Mouse (Mus musculus): ENCODE measurements around the gene Olfr372. TPM values are rescaled to one million over a fixed set of nuclear protein-coding genes. Genes with fewer than 3 reads are reported as not detected.

The Olfr372 gene
- total RNA-seq, 2 experiments from 2014 or later, result not detected

DNA sequence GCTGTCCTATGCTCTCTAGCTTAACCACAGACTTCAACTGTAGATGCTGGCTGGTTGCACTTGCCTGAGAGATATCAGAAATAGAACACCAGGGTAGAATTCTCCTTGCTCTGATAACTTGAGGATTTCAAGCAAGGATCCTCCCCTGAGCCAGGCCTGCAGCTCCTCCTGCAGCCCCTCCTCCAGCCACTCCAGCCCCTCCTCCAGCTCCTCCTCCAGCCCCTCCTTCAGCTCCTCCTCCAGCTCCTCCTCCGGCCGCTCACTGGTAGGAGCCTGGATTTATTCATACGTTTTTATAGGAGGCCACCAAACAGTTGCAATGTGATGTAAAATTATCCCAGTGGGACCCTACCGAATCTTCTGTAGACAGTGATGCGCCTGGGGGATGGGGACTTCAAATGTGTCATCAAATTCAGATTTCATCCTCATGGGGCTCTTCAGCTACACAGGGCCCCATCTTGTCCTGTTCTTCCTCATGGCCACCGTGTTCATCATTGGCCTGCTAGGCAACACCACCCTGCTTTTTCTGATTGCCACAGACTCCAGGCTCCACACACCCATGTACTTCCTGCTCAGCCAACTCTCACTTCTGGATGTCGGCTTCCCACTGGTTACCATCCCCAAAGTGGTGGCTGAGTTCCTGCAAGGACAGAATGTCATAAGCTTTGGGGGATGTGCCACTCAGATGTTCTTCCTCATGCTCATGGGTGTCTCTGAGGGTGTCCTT, 58.5 kb downstream of the Olfr372 start:
- DNase-seq, result peak; percentile 67

DNA sequence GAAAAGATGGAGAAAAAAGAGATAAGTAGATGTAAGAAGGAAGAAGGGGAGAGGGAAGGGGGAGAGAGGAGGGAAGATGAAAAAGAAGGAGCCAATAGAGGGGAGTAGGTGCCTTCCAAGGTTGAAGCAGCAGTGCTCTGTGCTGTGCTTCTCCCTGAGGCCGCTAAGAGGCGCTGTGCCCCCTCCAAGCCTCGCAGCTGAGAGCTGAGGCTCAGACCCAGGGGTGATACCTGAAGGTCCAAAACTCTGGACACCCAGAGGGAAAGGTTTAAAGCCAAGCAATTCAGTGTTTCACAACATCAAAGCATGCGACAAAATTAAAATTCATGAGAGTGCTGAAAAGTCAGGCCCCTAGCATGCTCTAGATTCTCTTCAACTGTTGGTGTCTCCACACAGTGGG, 64.1 kb downstream of the Olfr372 start:
- DNase-seq, result no peak

DNA sequence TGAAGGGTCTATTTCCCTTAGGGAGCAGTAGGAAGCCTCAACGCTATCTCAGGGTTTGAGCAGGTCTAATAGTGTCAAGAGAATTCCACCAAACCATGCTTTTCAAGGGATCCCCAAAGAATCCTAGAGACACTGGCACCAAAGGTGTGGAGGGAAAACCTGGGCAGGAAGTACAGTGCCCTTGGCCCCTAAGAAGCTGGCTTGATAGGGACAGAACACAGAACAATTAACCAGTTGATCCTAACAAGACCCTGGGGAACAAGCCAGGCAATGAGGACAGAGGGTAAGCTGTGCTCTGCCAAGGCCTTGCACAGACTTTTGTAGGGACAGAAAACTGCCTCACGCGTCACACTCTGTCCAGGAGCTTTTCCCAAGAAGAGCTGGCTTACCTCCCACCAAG, 65.7 kb downstream of the Olfr372 start, which contains the start of gene Olfr374:
Olfr374 (plus strand) TSS at position 301 of the 400 bp plus-strand sequence.
- DNase-seq, result no peak

Other genes starting within 250 kb of the Olfr372 start
- gene Zfp709, start 159.2 kb upstream of the Olfr372 start, total RNA-seq (2021), result 1 to 10 TPM; 7.6 to 9.4 TPM
- 1 to 10 TPM; 3.7 to 7.0 TPM for gene Zfp882, start 132.6 kb upstream of the Olfr372 start, total RNA-seq (2021)
- gene Zfp617, start 132.6 kb upstream of the Olfr372 start, total RNA-seq (2021), result 10 to 100 TPM; 29.8 to 33.9 TPM
- gene Zfp961, start 90.2 kb upstream of the Olfr372 start, total RNA-seq (2021), result 10 to 100 TPM; 15.4 to 25.9 TPM
- 1 to 10 TPM; 1.7 to 1.8 TPM for gene Cyp4f18, start 31.6 kb upstream of the Olfr372 start, total RNA-seq (2021)
- not detected for gene Olfr373, start 42.0 kb downstream of the Olfr372 start, total RNA-seq (2021)
- gene Olfr374, start 65.8 kb downstream of the Olfr372 start, total RNA-seq (2021), result not detected
- 100 to 1,000 TPM; 201 to 246 TPM for gene Tpm4, start 93.8 kb downstream of the Olfr372 start, total RNA-seq (2021)
- gene Rab8a, start 120.0 kb downstream of the Olfr372 start, total RNA-seq (2021), result 10 to 100 TPM; 60.9 to 64.7 TPM
- gene Hsh2d, start 148.4 kb downstream of the Olfr372 start, total RNA-seq (2021), result under 1 TPM; 0.21 to 0.27 TPM
- gene Cib3, start 171.6 kb downstream of the Olfr372 start, total RNA-seq (2021), result not detected
- not detected for gene Gm11034, start 172.4 kb downstream of the Olfr372 start, total RNA-seq (2021)
- gene Fam32a, start 178.5 kb downstream of the Olfr372 start, total RNA-seq (2021), result 10 to 100 TPM; 43.8 to 46.8 TPM
- gene Ap1m1, start 198.8 kb downstream of the Olfr372 start, total RNA-seq (2021), result 10 to 100 TPM; 66.8 to 81.0 TPM